Mouse (Mus musculus) E14TG2a.4 (cell line): Measurements from ENCODE around the gene Tlr12.

ENCODE experiments used
- CTCF ChIP-seq: conservative IDR thresholded peaks from 2 replicates; pipeline ENCODE4 v1.5.1; 2014; ENCODE audit warnings: low read length
- POU5F1 ChIP-seq: IDR thresholded peaks from 2 replicates; pipeline ENCODE4 v1.6.1; 2014; ENCODE audit warnings: low read length, borderline replicate concordance

GRCm38 (mm10) chr4:128645896-128646295 is 27.5 kb upstream of the Tlr12 start:
- TF ChIP-seq CTCF (no peak), POU5F1 (no peak)
